Mouse (Mus musculus): ENCODE measurements around the gene Gm42688. TPM values are rescaled to one million over a fixed set of nuclear protein-coding genes. Genes with fewer than 3 reads are reported as not detected.

Gene Gm42688
- polyA plus RNA-seq, 1 experiment from 2014 or later = 3.5 TPM

- Histone ChIP-seq H3K9ac (peak overlapping the region; percentile 94; the same call in 1 of the 2 replicates), H3K4me1 (peaks cover 30% of the 10 kb centered on the region), H3K9me3 (no peaks in the 10 kb centered on the region), H3K4me2 (peak overlapping the region; percentile 88), H3K36me3 (peaks cover 13% of the 10 kb centered on the region), H3K27me3 (no peaks in the 10 kb centered on the region; the same call in 1 of the 2 replicates), H3K4me3 (peak overlapping the region; percentile 91), H3K27ac (0 out of 2 replicates have a peak overlapping the region, but pooled peaks have one; percentile 81)
- WGBS = 31% methylated on average over 13 of the region's 13 CpGs
- no peak for ATAC-seq (ENCODE audit: insufficient number of reproducible peaks, insufficient read depth, low FRiP score, low TSS enrichment, low read depth)
Measured at GRCm38 (mm10) chr6:83107566-83108400, 6.4 kb downstream of the Gm42688 start.

DNA sequence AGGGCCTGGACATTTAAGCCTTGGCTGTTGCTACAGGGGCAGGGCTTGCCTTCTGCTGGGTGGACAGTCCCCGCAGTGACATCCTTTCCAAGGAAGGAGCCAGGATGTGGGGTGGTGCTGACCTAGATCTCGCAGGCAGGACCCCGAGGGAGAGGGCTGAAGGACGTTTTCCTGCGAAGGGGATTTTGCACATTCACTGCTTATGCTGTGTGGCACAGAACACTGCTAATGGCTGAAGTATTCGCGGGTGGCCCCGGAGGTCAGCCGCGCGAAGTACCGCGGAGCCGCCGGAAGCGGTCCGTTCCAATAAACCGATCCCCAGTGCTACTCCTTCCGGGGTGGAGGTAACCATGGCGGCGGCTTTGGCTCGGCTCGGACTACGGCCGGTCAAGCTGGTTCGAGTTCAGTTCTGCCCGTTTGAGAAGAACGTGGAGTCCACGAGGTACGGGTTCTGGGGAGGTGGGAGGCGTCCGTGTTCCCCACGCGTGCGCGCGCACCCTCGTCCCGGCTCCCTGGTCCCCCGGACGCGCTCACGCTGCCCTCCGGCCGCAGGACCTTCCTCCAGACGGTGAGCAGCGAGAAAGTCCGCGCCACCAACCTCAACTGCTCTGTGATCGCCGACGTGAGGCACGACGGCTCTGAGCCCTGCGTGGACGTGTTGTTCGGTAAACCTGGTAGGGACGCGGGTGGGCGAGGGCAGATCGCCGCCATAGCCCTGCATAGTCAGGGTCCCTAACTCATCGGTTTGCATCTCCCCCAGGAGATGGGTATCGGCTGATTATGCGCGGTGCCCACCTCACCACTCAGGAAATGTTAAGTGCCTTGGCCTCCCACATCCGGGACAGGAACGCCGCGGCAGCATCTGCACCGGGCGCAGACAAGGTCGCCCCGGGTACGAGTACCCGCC, 7.6 kb downstream of the Gm42688 start, which contains the start of gene Mrpl53:
Mrpl53 (plus strand) TSS at position 279 of the 907 bp plus-strand sequence.
- peak; percentile 80 for ATAC-seq (ENCODE audit: insufficient number of reproducible peaks, insufficient read depth, low FRiP score, low TSS enrichment, low read depth)
- Histone ChIP-seq H3K9me3 (no peaks in the 10 kb centered on the region), H3K9ac (peak within 1 kb of the TSS; percentile 94), H3K4me1 (peaks cover 22% of the 10 kb centered on the region), H3K36me3 (peaks cover 13% of the 10 kb centered on the region), H3K4me2 (peak within 1 kb of the TSS; percentile 88), H3K4me3 (peak within 1 kb of the TSS; percentile 91), H3K27ac (peak within 1 kb of the TSS; percentile 81), H3K27me3 (no peaks in the 10 kb centered on the region)
- under 1% methylated on average over 76 of the region's 76 CpGs for WGBS

DNA sequence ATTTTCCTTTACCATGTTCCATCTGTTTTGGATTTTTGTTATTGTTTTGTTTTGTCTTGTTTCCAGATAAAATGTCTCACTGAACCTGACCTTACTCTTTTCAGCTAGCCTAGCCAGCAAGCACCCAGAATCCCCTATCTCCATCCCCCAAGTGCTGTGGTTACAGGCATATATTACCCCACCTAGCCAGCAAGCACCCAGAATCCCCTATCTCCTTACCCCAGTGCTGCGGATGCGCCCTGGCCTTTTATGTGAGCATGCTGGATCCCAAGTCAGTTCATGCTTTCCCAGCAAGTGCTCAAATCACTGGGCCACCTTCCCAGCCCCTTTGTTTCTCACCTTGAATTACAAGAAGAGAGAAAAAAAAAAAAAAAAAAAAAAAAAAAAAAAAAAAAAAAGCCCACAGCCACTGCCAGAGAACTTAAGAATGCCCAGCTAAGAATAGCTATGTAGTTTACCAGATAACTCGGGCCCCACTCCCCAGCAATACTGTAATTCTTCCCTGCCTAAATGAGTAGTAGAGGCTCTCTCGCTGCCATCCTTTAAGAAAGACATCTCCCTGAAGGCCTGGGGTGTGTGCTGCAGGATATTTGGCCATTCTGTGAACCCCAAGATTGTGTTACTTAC, 10.2 kb downstream of the Gm42688 start:
- no peak overlapping the region for H3K4me2 ChIP-seq
- WGBS = 91% methylated on average over 4 of the region's 4 CpGs
- peaks cover 36% of the 10 kb centered on the region for H3K4me1 ChIP-seq
- H3K27me3 ChIP-seq = no peaks in the 10 kb centered on the region
- H3K9me3 ChIP-seq = no peaks in the 10 kb centered on the region
- no peak for ATAC-seq (ENCODE audit: insufficient number of reproducible peaks, insufficient read depth, low FRiP score, low TSS enrichment, low read depth)
- H3K9ac ChIP-seq = no peak overlapping the region
- no peak overlapping the region for H3K27ac ChIP-seq
- H3K4me3 ChIP-seq = no peak overlapping the region
- peaks cover 8% of the 10 kb centered on the region for H3K36me3 ChIP-seq

GRCm38 (mm10) chr6:83115011-83115671, 13.7 kb downstream of the Gm42688 start, which contains the start of gene Mogs:
TSS of gene Mogs (plus strand) at chr6:83115496.
- Histone ChIP-seq H3K9ac (peak within 1 kb of the TSS; percentile 94), H3K36me3 (peaks cover 37% of the 10 kb centered on the region), H3K4me1 (peaks cover 46% of the 10 kb centered on the region), H3K9me3 (no peaks in the 10 kb centered on the region), H3K4me3 (peak within 1 kb of the TSS; percentile 91), H3K4me2 (peak within 1 kb of the TSS; percentile 96), H3K27me3 (no peaks in the 10 kb centered on the region), H3K27ac (peak within 1 kb of the TSS; percentile 86)
- 1% methylated on average over 40 of the region's 58 CpGs for WGBS
- ATAC-seq (ENCODE audit: insufficient number of reproducible peaks, insufficient read depth, low FRiP score, low TSS enrichment, low read depth) = peak; percentile 81

DNA sequence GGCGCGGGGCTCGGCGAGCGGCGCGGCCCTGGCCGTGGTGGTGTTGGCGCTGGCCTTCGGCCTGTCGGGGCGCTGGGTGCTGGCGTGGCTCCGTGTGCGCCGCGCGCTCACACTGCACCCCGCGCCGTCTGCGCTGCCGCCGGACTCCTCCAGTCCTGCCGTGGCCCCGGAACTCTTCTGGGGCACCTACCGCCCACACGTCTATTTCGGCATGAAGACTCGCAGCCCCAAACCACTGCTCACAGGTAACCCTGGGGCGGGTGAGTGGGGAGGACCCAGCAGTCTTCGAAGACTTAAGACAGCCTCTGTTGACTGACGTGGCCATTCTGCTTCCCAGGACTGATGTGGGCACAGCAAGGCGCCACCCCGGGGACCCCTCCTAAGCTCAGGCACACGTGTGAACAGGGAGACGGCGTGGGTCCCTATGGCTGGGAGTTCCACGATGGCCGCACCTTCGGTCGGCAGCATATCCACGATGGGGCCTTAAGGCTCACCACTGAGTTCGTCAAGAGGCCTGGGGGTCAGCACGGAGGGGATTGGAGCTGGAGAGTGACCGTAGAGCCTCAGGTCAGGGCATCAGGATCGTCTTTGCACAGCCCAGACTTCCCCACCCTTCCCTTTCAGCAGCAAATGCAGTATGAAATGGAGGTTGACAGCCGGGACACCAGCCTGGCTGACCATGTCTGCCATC, 14.4 kb downstream of the Gm42688 start:
- Histone ChIP-seq H3K4me3 (peak overlapping the region; percentile 91), H3K9ac (peak overlapping the region; percentile 94), H3K4me2 (peak overlapping the region; percentile 96), H3K27me3 (no peaks in the 10 kb centered on the region), H3K9me3 (no peaks in the 10 kb centered on the region), H3K36me3 (peaks cover 36% of the 10 kb centered on the region), H3K27ac (peak overlapping the region; percentile 86), H3K4me1 (peaks cover 46% of the 10 kb centered on the region)
- peak; percentile 22; the same call in 1 of the 2 replicates for ATAC-seq (ENCODE audit: insufficient number of reproducible peaks, insufficient read depth, low FRiP score, low TSS enrichment, low read depth)
- WGBS = 1% methylated on average over 43 of the region's 48 CpGs

DNA sequence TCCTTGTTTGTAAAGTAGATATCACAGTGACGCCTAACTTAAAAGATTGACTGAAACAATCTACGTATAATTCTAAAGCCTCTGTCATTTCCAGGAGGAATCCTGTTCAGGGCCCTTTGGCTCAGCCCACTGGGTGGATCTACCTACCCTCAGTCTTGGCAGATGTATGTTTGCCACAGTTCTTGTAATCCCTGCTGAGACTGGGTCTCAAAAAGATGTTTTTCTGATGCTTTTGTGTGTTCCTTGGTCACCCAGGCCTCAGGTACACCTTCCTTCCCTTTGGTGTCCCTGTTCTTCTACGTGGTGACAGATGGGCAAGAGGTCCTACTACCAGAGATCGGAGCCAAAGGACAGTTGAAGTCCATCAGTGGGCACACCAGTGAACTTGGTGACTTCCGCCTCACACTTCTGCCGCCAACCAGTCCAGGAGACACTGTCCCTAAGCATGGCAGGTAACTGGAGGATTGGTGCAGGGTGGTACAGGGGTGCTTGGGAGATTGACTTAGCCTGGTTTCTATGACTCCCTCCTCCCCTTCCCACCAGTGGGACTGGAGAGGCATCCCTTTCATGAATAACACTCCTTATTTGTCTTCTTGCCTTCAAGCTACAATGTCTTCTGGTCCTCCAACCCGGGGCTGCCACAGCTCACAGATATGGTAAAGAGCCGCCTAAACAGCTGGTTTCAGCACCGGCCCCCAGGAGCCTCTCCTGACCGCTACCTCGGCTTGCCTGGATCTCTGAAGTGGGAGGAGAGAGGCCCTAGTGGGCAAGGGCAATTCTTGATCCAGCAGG, 15.2 kb downstream of the Gm42688 start:
- Histone ChIP-seq H3K4me1 (peaks cover 46% of the 10 kb centered on the region), H3K27me3 (no peaks in the 10 kb centered on the region), H3K4me2 (peak overlapping the region; percentile 96), H3K36me3 (peaks cover 33% of the 10 kb centered on the region), H3K9ac (peak overlapping the region; percentile 94), H3K4me3 (peak overlapping the region; percentile 91), H3K27ac (peak overlapping the region; percentile 86; the same call in 1 of the 2 replicates), H3K9me3 (no peaks in the 10 kb centered on the region)
- WGBS = 72% methylated on average over 11 of the region's 11 CpGs
- ATAC-seq (ENCODE audit: insufficient number of reproducible peaks, insufficient read depth, low FRiP score, low TSS enrichment, low read depth) = no peak

DNA sequence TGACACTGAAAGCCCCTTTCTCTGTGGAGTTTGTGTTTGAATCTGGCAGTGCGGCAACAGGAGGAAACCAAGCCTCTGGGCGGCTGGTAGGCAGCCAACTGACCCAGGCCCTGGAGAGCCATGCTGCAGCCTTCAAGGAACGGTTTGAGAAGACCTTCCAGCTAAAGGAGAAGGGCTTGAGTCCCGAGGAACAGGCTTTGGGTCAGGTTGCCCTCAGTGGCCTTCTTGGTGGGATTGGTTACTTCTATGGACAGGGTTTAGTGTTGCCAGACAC, 15.7 kb downstream of the Gm42688 start:
- H3K4me2 ChIP-seq = peak overlapping the region; percentile 96
- H3K36me3 ChIP-seq = peaks cover 33% of the 10 kb centered on the region
- WGBS = 79% methylated on average over 4 of the region's 4 CpGs
- ATAC-seq (ENCODE audit: insufficient number of reproducible peaks, insufficient read depth, low FRiP score, low TSS enrichment, low read depth) = no peak
- peak overlapping the region; percentile 91 for H3K4me3 ChIP-seq
- H3K9me3 ChIP-seq = no peaks in the 10 kb centered on the region
- peak overlapping the region; percentile 94; the same call in 1 of the 2 replicates for H3K9ac ChIP-seq
- H3K4me1 ChIP-seq = peaks cover 47% of the 10 kb centered on the region
- no peaks in the 10 kb centered on the region for H3K27me3 ChIP-seq
- no peak overlapping the region for H3K27ac ChIP-seq

GRCm38 (mm10) chr6:83117616-83118015, 16.2 kb downstream of the Gm42688 start:
- peak overlapping the region; percentile 62; the same call in 1 of the 2 replicates for H3K27ac ChIP-seq
- 91% methylated on average over 13 of the region's 13 CpGs for WGBS
- peaks cover 52% of the 10 kb centered on the region for H3K4me1 ChIP-seq
- peaks cover 33% of the 10 kb centered on the region for H3K36me3 ChIP-seq
- no peak for ATAC-seq (ENCODE audit: insufficient number of reproducible peaks, insufficient read depth, low FRiP score, low TSS enrichment, low read depth)
- H3K9ac ChIP-seq = no peak overlapping the region
- 0 out of 2 replicates have a peak overlapping the region, but pooled peaks have one; percentile 91 for H3K4me3 ChIP-seq
- H3K4me2 ChIP-seq = no peak overlapping the region
- H3K27me3 ChIP-seq = no peaks in the 10 kb centered on the region
- H3K9me3 ChIP-seq = no peaks in the 10 kb centered on the region

DNA sequence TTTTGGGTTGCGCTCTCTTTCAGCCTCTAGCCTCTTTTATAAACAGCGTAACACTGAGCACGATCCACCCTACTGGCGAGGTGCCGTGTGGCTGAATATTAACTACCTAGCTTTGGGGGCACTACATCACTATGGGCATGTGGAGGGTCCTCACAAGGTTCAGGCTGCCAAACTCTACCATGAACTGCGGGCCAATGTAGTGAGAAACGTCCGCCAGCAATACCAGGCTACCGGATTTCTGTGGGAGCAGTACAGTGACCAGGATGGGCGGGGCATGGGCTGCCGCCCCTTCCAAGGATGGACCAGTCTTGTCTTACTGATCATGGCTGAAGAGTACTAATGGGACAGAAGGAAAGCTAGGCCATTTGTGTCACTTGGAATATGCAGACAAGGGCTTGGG, 17.0 kb downstream of the Gm42688 start:
- H3K4me2 ChIP-seq = no peak overlapping the region
- ATAC-seq (ENCODE audit: insufficient number of reproducible peaks, insufficient read depth, low FRiP score, low TSS enrichment, low read depth) = no peak
- H3K4me3 ChIP-seq = no peak overlapping the region
- H3K4me1 ChIP-seq = peaks cover 59% of the 10 kb centered on the region
- peak overlapping the region; percentile 62 for H3K27ac ChIP-seq
- no peaks in the 10 kb centered on the region for H3K27me3 ChIP-seq
- peaks cover 33% of the 10 kb centered on the region for H3K36me3 ChIP-seq
- WGBS = 84% methylated on average over 11 of the region's 11 CpGs
- H3K9ac ChIP-seq = no peak overlapping the region
- no peaks in the 10 kb centered on the region for H3K9me3 ChIP-seq
